Mouse (Mus musculus): Measurements from ENCODE around the gene Scgb2b3. TPM values are rescaled to one million over a fixed set of nuclear protein-coding genes. Genes with fewer than 3 reads are reported as not detected.

Scgb2b3 gene
- not detected in 2 replicates for polyA plus RNA-seq (2012; ENCODE audit: insufficient read depth, insufficient read length, missing spikeins)

DNA sequence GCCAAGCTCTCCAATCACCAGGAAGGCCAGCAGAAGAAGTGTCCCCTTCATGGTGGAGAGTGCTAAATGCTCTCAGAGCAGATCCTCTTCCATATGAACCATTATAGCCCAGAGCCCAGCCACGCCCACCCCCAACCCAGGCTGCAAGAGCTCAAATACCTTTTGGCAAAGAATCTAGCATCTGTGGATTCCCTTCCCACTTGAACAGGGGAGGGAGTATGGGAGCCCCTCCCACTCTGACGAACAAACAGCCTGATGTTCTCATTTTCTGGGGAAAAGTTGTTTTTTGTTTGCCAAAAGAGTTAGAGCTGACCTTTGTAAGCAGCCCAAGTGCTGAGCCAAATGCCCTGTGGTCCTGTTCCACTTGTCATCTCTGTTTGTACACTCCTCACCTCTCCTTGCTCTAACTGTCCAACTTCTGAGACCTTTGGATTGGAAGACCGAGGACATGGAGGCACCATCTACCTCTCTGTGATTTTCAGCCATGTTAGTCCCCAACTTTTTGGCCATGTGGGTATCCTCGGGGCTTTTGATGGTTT is at the start of gene Scgb2b3:
Gene Scgb2b3, minus strand, starts transcription at position 51 of the 539 bp plus-strand sequence.
- Histone ChIP-seq H3K4me1 (ENCODE audit: control insufficient read depth, insufficient read depth, insufficient read length, low read length) (no peaks in the 10 kb centered on the region), H3K27ac (replicated peaks; ENCODE audit: low read depth, low read length) (no peak within 1 kb of the TSS), H3K4me3 (ENCODE audit: insufficient read depth, low read depth, low read length) (no peak within 1 kb of the TSS)

DNA sequence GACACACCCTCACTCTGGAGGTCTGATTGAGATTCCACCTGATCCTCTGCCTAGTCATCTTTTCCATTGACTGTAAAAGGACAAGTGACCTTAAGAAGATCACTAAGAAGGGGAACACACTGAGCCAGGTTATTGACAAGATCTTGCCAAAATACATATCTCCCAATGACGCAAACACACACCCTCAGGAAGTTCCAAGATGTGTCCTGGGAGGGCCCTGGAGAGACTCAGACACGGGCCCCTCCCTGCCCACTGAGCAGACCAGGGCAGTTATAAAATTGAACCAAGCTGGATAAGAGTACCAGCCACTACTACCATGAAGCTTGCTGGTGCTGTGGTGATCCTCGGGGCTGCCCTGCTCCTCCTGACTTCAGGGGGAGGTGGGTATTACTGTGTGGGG is 13.4 kb upstream of the Scgb2b3 start, which contains the start of gene Scgb1b3:
Gene Scgb1b3, plus strand, starts transcription at position 301 of the 400 bp plus-strand sequence.
- Histone ChIP-seq H3K4me3 (ENCODE audit: insufficient read depth, low read depth, low read length) (no peak within 1 kb of the TSS), H3K27ac (replicated peaks; ENCODE audit: low read depth, low read length) (no peak within 1 kb of the TSS), H3K4me1 (ENCODE audit: control insufficient read depth, insufficient read depth, insufficient read length, low read length) (no peaks in the 10 kb centered on the region)

Other genes with a start within 250 kb of the Scgb2b3 start
- gene Hpn, start 246.8 kb downstream of the Scgb2b3 start, polyA plus RNA-seq (2012; ENCODE audit: insufficient read depth, insufficient read length, missing spikeins), result not detected in 2 replicates
- 25.9 and 30.4 TPM in 2 replicates for gene Scn1b, start 235.1 kb downstream of the Scgb2b3 start, polyA plus RNA-seq (2012; ENCODE audit: insufficient read depth, insufficient read length, missing spikeins)
- 24.7 and 34.9 TPM in 2 replicates for gene Gramd1a, start 206.2 kb downstream of the Scgb2b3 start, polyA plus RNA-seq (2012; ENCODE audit: insufficient read depth, insufficient read length, missing spikeins)
- gene Scgb2b2, start 71.6 kb downstream of the Scgb2b3 start, polyA plus RNA-seq (2012; ENCODE audit: insufficient read depth, insufficient read length, missing spikeins), result not detected in 2 replicates
- not detected in 2 replicates for gene Scgb1b2, start 70.3 kb downstream of the Scgb2b3 start, polyA plus RNA-seq (2012; ENCODE audit: insufficient read depth, insufficient read length, missing spikeins)
- not detected in 2 replicates for gene Scgb1b3, start 13.5 kb upstream of the Scgb2b3 start, polyA plus RNA-seq (2012; ENCODE audit: insufficient read depth, insufficient read length, missing spikeins)

All from brown adipose tissue, adult 24 weeks (tissue).